Mouse (Mus musculus) MEL (cell line): ENCODE results near the gene Sult2b1. TPM values are rescaled to one million over a fixed set of nuclear protein-coding genes. Genes with fewer than 3 reads are reported as not detected.

Experiments used
- DNase-seq: peaks from one replicate; pipeline ENCODE4 v3.0.0; 2011; ENCODE audit warnings: low read depth, low spot score
- H3K27ac ChIP-seq: 2 replicates; pipeline ENCODE4 v1.5.1; 2012; ENCODE audit warnings: low read depth, mild to moderate bottlenecking, control low read depth, low read length, moderate library complexity; ENCODE audit not compliant: control insufficient read depth
- H3K27me3 ChIP-seq, 2 experiments: fragments of 150-350 bp in 1 of 2; sonication (generic) in 1 of 2; 2 replicates each; pipeline ENCODE4 v1.6.1; 2012; ENCODE audit warnings: low read length in 2 of 2, mild to moderate bottlenecking in 2 of 2, improper control_type of control experiment in 1 of 2, moderate library complexity in 1 of 2; ENCODE audit not compliant: insufficient read depth in 2 of 2, control insufficient read depth in 1 of 2
- H3K36me3 ChIP-seq, 2 experiments: 2 replicates each; pipeline ENCODE4 v1.6.1; 2012 to 2014; ENCODE audit warnings: low read length in 2 of 2, improper control_type of control experiment in 1 of 2, inconsistent platforms in 1 of 2, mild to moderate bottlenecking in 1 of 2; ENCODE audit not compliant: insufficient read depth in 2 of 2, control insufficient read depth in 1 of 2
- H3K4me1 ChIP-seq, 2 experiments: fragments of 150-350 bp in 1 of 2; sonication (generic) in 1 of 2; 2 replicates each; pipeline ENCODE4 v1.6.1; 2012; ENCODE audit warnings: low read length in 2 of 2, improper control_type of control experiment in 1 of 2, mild to moderate bottlenecking in 1 of 2; ENCODE audit not compliant: insufficient read depth in 2 of 2, control insufficient read depth in 1 of 2
- H3K4me3 ChIP-seq, 2 experiments: fragments of 150-350 bp in 1 of 2; sonication (generic) in 1 of 2; 2 replicates each; pipeline ENCODE4 v1.5.1; 2012; ENCODE audit warnings: low read depth in 2 of 2, low read length in 2 of 2, mild to moderate bottlenecking in 2 of 2, moderate library complexity in 2 of 2, control low read depth in 1 of 2, improper control_type of control experiment in 1 of 2; ENCODE audit not compliant: control insufficient read depth in 1 of 2, insufficient read depth in 1 of 2
- H3K79me2 ChIP-seq: 2 replicates; pipeline ENCODE4 v1.6.1; 2012; ENCODE audit warnings: mild to moderate bottlenecking, low read length, moderate library complexity; ENCODE audit not compliant: control insufficient read depth, poor library complexity, insufficient read depth
- H3K9ac ChIP-seq: 2 replicates; pipeline ENCODE4 v1.6.1; 2012; ENCODE audit warnings: low read depth, mild to moderate bottlenecking, control low read depth, low read length, moderate library complexity; ENCODE audit not compliant: control insufficient read depth, poor library complexity, severe bottlenecking
- H3K9me3 ChIP-seq: fragments of 150-350 bp; sonication (generic); replicated peaks from 2 replicates; pipeline ENCODE4 v1.6.1; 2012; ENCODE audit warnings: mild to moderate bottlenecking, low read length, improper control_type of control experiment, moderate library complexity; ENCODE audit not compliant: insufficient read depth
- BHLHE40 ChIP-seq: IDR thresholded peaks from 2 replicates; pipeline ENCODE4 v1.6.1; 2012; ENCODE audit warnings: low read depth, mild to moderate bottlenecking, inconsistent platforms, low read length, improper control_type of control experiment, borderline replicate concordance
- CHD1 ChIP-seq: IDR thresholded peaks from 2 replicates; pipeline ENCODE4 v1.6.1; 2012; ENCODE audit warnings: low read depth, mild to moderate bottlenecking, inconsistent platforms, low read length, improper control_type of control experiment
- CHD2 ChIP-seq: IDR thresholded peaks from 2 replicates; pipeline ENCODE4 v1.6.1; 2011; ENCODE audit warnings: low read length, improper control_type of control experiment
- ETS1 ChIP-seq: IDR thresholded peaks from 2 replicates; pipeline ENCODE4 v1.6.1; 2012; ENCODE audit warnings: low read depth, mild to moderate bottlenecking, inconsistent platforms, low read length, improper control_type of control experiment, moderate library complexity
- GABPA ChIP-seq: IDR thresholded peaks from 2 replicates; pipeline ENCODE4 v1.6.1; 2012; ENCODE audit warnings: low read depth, mild to moderate bottlenecking, inconsistent platforms, low read length, improper control_type of control experiment, moderate library complexity
- GATA1 ChIP-seq: IDR thresholded peaks from 2 replicates; pipeline ENCODE4 v1.6.1; 2011; ENCODE audit warnings: low read depth, low read length, improper control_type of control experiment
- HCFC1 ChIP-seq: IDR thresholded peaks from 2 replicates; pipeline ENCODE4 v1.6.1; 2012; ENCODE audit warnings: low read depth, mild to moderate bottlenecking, inconsistent platforms, low read length, improper control_type of control experiment, moderate library complexity
- JUND ChIP-seq: IDR thresholded peaks from 2 replicates; pipeline ENCODE4 v1.6.1; 2011; ENCODE audit warnings: low read depth, mild to moderate bottlenecking, improper control_type of control experiment, low read length
- KAT2A ChIP-seq: conservative IDR thresholded peaks from 2 replicates; pipeline ENCODE4 v1.6.1; 2012; ENCODE audit warnings: low read depth, low read length, improper control_type of control experiment, inconsistent platforms
- MAFK ChIP-seq: IDR thresholded peaks from 2 replicates; pipeline ENCODE4 v1.6.1; 2011; ENCODE audit warnings: low read depth, mild to moderate bottlenecking, low read length, improper control_type of control experiment, borderline replicate concordance
- MAX ChIP-seq: IDR thresholded peaks from 2 replicates; pipeline ENCODE4 v1.6.1; 2011; ENCODE audit warnings: low read length, improper control_type of control experiment
- MAZ ChIP-seq: IDR thresholded peaks from 2 replicates; pipeline ENCODE4 v1.6.1; 2012; ENCODE audit warnings: low read depth, mild to moderate bottlenecking, inconsistent platforms, low read length, improper control_type of control experiment
- MXI1 ChIP-seq: IDR thresholded peaks from 2 replicates; pipeline ENCODE4 v1.6.1; 2011; ENCODE audit warnings: mild to moderate bottlenecking, low read depth, low read length, improper control_type of control experiment
- MYB ChIP-seq: IDR thresholded peaks from 2 replicates; pipeline ENCODE4 v1.6.1; 2011; ENCODE audit warnings: mild to moderate bottlenecking, low read depth, low read length, improper control_type of control experiment
- MYC ChIP-seq: IDR thresholded peaks from 2 replicates; pipeline ENCODE4 v1.6.1; 2011; ENCODE audit warnings: low read depth, mild to moderate bottlenecking, low read length, improper control_type of control experiment, moderate library complexity
- NELFE ChIP-seq: IDR thresholded peaks from 2 replicates; pipeline ENCODE4 v1.6.1; 2011; ENCODE audit warnings: low read depth, low read length, improper control_type of control experiment
- NRF1 ChIP-seq: IDR thresholded peaks from 2 replicates; pipeline ENCODE4 v1.6.1; 2014; ENCODE audit warnings: low read depth, mild to moderate bottlenecking, inconsistent platforms, low read length, improper control_type of control experiment, moderate library complexity; ENCODE audit not compliant: poor library complexity, insufficient read depth, severe bottlenecking
- POLR2A ChIP-seq, 2 experiments: IDR thresholded peaks; 2 replicates each; pipeline ENCODE4 v1.6.1; 2011 to 2012; ENCODE audit warnings: low read length in 2 of 2, mild to moderate bottlenecking in 2 of 2, control low read depth in 1 of 2, improper control_type of control experiment in 1 of 2, low read depth in 1 of 2, moderate library complexity in 1 of 2; ENCODE audit not compliant: control insufficient read depth in 1 of 2, insufficient read depth in 1 of 2, poor library complexity in 1 of 2
- POLR2AphosphoS2 ChIP-seq: IDR thresholded peaks from 2 replicates; pipeline ENCODE4 v1.6.1; 2011; ENCODE audit warnings: low read length, improper control_type of control experiment
- POLR2AphosphoS5 ChIP-seq: IDR thresholded peaks from 2 replicates; pipeline ENCODE4 v1.6.1; 2012; ENCODE audit warnings: low read depth, borderline replicate concordance, mild to moderate bottlenecking, inconsistent platforms, low read length, moderate library complexity, mixed read lengths
- RAD21 ChIP-seq: IDR thresholded peaks from 2 replicates; pipeline ENCODE4 v1.6.1; 2011; ENCODE audit warnings: mild to moderate bottlenecking, low read depth, low read length, improper control_type of control experiment
- SIN3A ChIP-seq: IDR thresholded peaks from 2 replicates; pipeline ENCODE4 v1.6.1; 2012; ENCODE audit warnings: low read length, improper control_type of control experiment, inconsistent platforms
- SMC3 ChIP-seq: IDR thresholded peaks from 2 replicates; pipeline ENCODE4 v1.6.1; 2011; ENCODE audit warnings: low read depth, low read length, improper control_type of control experiment
- TAL1 ChIP-seq: IDR thresholded peaks from 2 replicates; pipeline ENCODE4 v1.6.1; 2012; ENCODE audit warnings: mild to moderate bottlenecking, inconsistent platforms, low read length, moderate library complexity, mixed read lengths
- TCF12 ChIP-seq: IDR thresholded peaks from 2 replicates; pipeline ENCODE4 v1.6.1; 2014; ENCODE audit warnings: low read depth, mild to moderate bottlenecking, inconsistent platforms, low read length, improper control_type of control experiment, moderate library complexity
- USF1 ChIP-seq: IDR thresholded peaks from 2 replicates; pipeline ENCODE4 v1.6.1; 2014; ENCODE audit warnings: low read depth, mild to moderate bottlenecking, inconsistent platforms, low read length, improper control_type of control experiment, moderate library complexity
- ZC3H11A ChIP-seq: IDR thresholded peaks from 2 replicates; pipeline ENCODE4 v1.6.1; 2012; ENCODE audit warnings: low read depth, mild to moderate bottlenecking, inconsistent platforms, low read length, improper control_type of control experiment
- ZKSCAN1 ChIP-seq: IDR thresholded peaks from 2 replicates; pipeline ENCODE4 v1.6.1; 2012; ENCODE audit warnings: low read depth, mild to moderate bottlenecking, inconsistent platforms, low read length, improper control_type of control experiment, moderate library complexity
- ZMIZ1 ChIP-seq: IDR thresholded peaks from 2 replicates; pipeline ENCODE4 v1.6.1; 2012; ENCODE audit warnings: low read depth, mild to moderate bottlenecking, inconsistent platforms, low read length, improper control_type of control experiment, moderate library complexity
- ZNF384 ChIP-seq: IDR thresholded peaks from 2 replicates; pipeline ENCODE4 v1.6.1; 2012; ENCODE audit warnings: low read depth, mild to moderate bottlenecking, inconsistent platforms, low read length, improper control_type of control experiment
- polyA plus RNA-seq, 2 experiments: library from polyadenylated mRNA; stranded (reverse) in 1 of 2; unstranded in 1 of 2; fragments of >175 nt in 1 of 2; fragments of >200 nt in 1 of 2; gene quantifications; 2 replicates each; pipeline versions ENCODE4 v1.2.1 to v1.2.4; 2012; ENCODE audit warnings: low replicate concordance in 2 of 2, low read depth in 1 of 2; ENCODE audit not compliant: insufficient read length in 2 of 2, insufficient read depth in 1 of 2, missing spikeins in 1 of 2
- total RNA-seq: library from RNA; depleted of rRNA; stranded (reverse); fragments of 300-350 nt; gene quantifications from 2 replicates; pipeline ENCODE4 v1.2.3, GENCODE M21; 2012

Sult2b1 gene
- total and polyA plus RNA-seq, 3 experiments = 0.08 to 0.47 TPM; not detected in 1

DNA sequence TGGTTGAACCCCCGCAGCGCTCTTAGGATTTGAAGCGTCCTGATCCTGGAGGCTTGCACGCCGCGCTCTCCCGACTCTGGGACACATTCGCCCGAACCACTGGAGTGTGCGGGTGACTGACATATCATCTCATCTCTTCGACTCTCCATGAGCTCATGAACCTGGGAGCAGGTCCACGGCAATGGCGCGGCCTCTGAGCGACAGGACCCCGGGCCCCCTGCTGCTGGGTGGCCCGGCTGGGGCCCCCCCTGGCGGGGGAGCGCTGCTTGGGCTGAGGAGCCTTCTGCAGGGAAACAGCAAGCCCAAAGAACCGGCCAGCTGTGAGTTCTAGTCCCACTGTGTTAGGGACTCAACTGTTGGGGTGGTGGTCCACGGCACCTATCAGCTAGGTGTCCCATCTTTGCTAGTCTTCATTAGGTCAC is 79.0 kb downstream of the Sult2b1 start:
- Histone ChIP-seq H3K9ac (peak overlapping the region; percentile 98), H3K9me3 (no peaks in the 10 kb centered on the region), H3K79me2 (peaks cover 7% of the 10 kb centered on the region), H3K4me3 (peak overlapping the region; percentile 82 to 85), H3K36me3 (peaks cover 0 to 5% of the 10 kb centered on the region in 2 experiments; a peak in 2 of 4 replicates), H3K27me3 (no peaks in the 10 kb centered on the region), H3K27ac (peak overlapping the region; percentile 73), H3K4me1 (peaks cover 0 to 14% of the 10 kb centered on the region in 2 experiments; a peak in 1 of 4 replicates)
- TF ChIP-seq MAZ = peak; percentile 25; the same call in 1 of the 2 replicates
- 0 out of 2 replicates have a peak, but pooled peaks have one; percentile 23 for TF ChIP-seq NELFE
- no peak for TF ChIP-seq HCFC1
- no peak for DNase-seq

DNA sequence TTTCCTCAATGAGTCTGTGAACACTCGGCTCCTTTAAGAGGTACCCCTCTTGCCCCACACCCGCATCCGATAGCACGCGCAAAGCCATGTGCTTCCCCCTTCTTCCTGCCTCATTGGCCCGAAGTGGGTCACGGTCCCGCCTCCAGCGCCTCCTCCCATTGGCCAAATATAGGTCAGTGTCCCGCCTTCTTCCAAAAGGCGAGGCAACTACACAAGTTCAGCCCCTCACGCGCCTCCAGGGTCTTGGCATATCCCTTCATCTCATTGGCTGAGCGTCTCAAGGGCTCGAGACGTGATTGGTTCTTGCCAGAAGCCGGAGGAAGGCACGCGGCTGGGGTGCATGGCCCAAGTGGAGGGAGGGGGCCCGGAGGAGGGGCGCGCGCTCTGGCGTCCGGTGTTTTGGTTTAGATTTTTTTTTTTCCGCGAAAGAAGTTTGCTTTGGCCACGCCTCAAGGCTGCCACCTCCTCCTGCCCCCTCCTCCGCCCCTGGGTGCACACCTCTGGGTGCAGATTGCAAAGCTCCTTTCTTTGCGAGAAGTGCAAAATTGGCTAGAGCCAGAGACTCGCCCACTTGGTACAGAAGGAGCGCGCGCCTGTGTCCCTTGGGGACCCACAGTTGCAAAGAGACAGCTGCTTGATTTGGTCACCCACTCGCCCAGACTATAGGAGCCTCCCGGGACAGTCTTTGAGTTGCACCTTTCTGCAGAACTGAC is 79.6 kb downstream of the Sult2b1 start, which contains the start of gene Dbp:
Gene Dbp, plus strand, starts transcription at position 359 of the 713 bp plus-strand sequence.
- peak within 1 kb of the TSS; percentile 82 to 85 for H3K4me3 ChIP-seq
- peak within 1 kb of the TSS; percentile 82 for H3K27ac ChIP-seq
- no peaks in the 10 kb centered on the region for H3K9me3 ChIP-seq
- H3K36me3 ChIP-seq = peaks cover 0 to 5% of the 10 kb centered on the region in 2 experiments; a peak in 2 of 4 replicates
- H3K4me1 ChIP-seq = peaks cover 0 to 18% of the 10 kb centered on the region in 2 experiments; a peak in 2 of 4 replicates
- peaks cover 0 to under 1% of the 10 kb centered on the region in 2 experiments; a peak in 1 of 4 replicates for H3K27me3 ChIP-seq
- H3K79me2 ChIP-seq = peaks cover 7% of the 10 kb centered on the region
- peak; percentile 99 for DNase-seq
- H3K9ac ChIP-seq = peak within 1 kb of the TSS; percentile 98
- no peak for TF ChIP-seq POLR2A (IDR thresholded peaks at IDR 0.05; ENCODE audit: control insufficient read depth in 1 of 2, insufficient read depth in 1 of 2, low read depth in 1 of 2, low read length in 2 of 2, poor library complexity in 1 of 2)
- TF ChIP-seq GABPA = no peak
- TF ChIP-seq MYC = peak; percentile 98
- no peak for TF ChIP-seq SMC3
- peak; percentile 57 for TF ChIP-seq ETS1
- TF ChIP-seq SIN3A = peak; percentile 97
- no peak for TF ChIP-seq TAL1
- peak; percentile 73 for TF ChIP-seq CHD2
- peak; percentile 57 for TF ChIP-seq KAT2A
- TF ChIP-seq ZC3H11A = no peak
- TF ChIP-seq POLR2AphosphoS2 = no peak
- 0 out of 2 replicates have a peak, but pooled peaks have one; percentile 21 for TF ChIP-seq ZMIZ1
- TF ChIP-seq USF1 = peak; percentile 87
- TF ChIP-seq MYB = no peak
- TF ChIP-seq MXI1 = peak; percentile 94
- TF ChIP-seq ZKSCAN1 = no peak
- TF ChIP-seq MAZ = peak; percentile 98
- TF ChIP-seq TCF12 = 0 out of 2 replicates have a peak, but pooled peaks have one; percentile 18
- TF ChIP-seq HCFC1 = peak; percentile 81
- peak; percentile 83 for TF ChIP-seq BHLHE40
- peak; percentile 21; the same call in 1 of the 2 replicates for TF ChIP-seq NELFE
- TF ChIP-seq ZNF384 = peak; percentile 94
- no peak for TF ChIP-seq CHD1
- TF ChIP-seq JUND = no peak
- TF ChIP-seq POLR2AphosphoS5 = no peak
- TF ChIP-seq MAFK = no peak
- TF ChIP-seq GATA1 = no peak
- peak; percentile 98 for TF ChIP-seq MAX
- TF ChIP-seq RAD21 = no peak
- peak; percentile 42; the same call in 1 of the 2 replicates for TF ChIP-seq NRF1
